Mouse (Mus musculus): ENCODE measurements around the gene Eomes.

The Eomes gene

GRCm38 (mm10) chr9:118519101-118519500, 41.1 kb downstream of the Eomes start:
- no peak for DNase-seq (ENCODE audit: low spot score)

DNA sequence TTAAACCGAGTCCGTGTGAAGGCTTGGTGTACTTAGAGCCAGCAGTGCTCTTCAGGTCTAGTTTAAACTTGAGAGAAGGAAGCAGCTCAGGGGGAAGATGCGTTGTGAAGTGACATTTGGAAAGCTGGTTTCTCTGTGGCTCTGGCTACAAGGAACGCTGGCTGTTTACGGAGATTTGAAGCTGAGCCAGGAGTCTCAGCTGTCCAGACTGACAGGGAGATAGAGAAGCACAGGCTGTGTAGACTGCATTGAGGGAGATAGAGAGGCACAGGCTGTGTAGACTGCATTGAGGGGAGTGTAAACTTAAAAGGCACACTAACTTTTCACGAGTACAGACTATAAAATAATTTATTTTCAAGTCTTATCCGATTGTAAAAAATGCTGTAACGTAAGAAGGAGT, 42.0 kb downstream of the Eomes start:
- DNase-seq (ENCODE audit: low spot score): no peak

GRCm38 (mm10) chr9:118520858-118521257, 42.8 kb downstream of the Eomes start:
- no peak for DNase-seq (ENCODE audit: low spot score)

DNA sequence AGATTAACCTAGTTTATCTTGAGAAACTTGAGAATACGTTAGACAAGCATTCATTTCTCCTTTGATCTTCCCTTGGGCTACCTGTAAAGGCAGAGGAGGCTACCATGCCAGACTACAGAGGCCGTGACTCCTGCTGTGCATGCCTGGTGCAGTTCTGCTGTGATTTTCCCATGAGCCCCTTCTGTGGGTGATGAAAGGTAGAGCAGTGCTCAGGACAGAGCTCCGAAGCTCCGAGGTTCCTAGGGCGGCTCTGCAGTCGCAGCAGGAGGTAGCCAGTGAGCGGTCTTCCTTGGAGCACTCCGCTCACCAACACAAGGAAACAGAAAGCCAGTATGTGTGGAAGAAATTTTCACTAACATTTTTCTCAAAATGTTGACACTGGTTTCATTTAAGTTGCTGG, 43.6 kb downstream of the Eomes start:
- no peak for DNase-seq (ENCODE audit: low spot score)

DNA sequence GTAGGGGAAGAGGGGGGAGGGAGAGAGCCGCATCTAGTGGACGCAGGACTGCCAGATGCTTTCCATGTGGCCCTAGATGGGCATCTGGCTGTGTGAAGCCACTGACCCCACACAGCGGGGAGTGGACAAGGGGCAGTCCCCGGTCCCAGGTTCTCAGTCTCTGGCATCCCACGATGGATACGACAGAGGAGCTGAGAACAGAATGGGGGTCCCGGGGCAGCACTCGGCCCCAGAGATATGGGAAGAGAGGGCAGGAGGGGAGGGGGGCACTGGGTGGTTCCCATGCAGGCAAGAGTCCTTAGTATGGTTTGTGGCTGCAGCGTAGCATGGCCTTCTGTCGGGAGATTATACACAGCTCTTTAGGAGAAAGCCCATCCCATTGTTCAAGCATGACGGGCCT, 45.7 kb downstream of the Eomes start:
- no peak for DNase-seq (ENCODE audit: low spot score)

- no peak for DNase-seq (ENCODE audit: low spot score)
Observed at GRCm38 (mm10) chr9:118527056-118527455, 49.0 kb downstream of the Eomes start.

- DNase-seq (ENCODE audit: low spot score): no peak
Observed at GRCm38 (mm10) chr9:118529783-118530182, 51.8 kb downstream of the Eomes start.

DNA sequence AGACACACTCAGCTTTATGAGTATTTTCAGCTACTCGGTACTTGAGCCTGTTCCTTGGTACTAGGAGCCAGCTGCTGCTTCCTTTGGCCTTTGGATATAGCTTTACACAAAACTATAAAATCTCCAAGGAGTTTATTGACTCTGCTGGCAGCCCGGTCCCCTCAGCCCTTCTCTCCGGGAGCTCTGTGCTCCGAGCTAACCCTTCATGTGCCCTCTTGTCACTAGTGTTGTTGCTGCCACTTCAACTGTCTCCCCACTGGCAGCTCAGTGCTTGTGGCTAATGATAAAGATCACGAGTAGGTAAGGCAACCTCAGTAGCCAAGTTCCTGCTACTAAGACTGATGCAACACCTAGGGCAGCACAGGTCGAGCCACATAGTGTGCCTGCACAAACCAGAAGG, 52.7 kb downstream of the Eomes start:
- no peak for DNase-seq (ENCODE audit: low spot score)

GRCm38 (mm10) chr9:118532516-118533205, 54.6 kb downstream of the Eomes start:
- DNase-seq (ENCODE audit: low spot score): no peak

Measured in ovary, postnatal 10 days (tissue).